Mouse (Mus musculus) kidney, embryonic 16.5 days (tissue): ENCODE data around the gene Dscaml1. TPM values are rescaled to one million over a fixed set of nuclear protein-coding genes. Genes with fewer than 3 reads are reported as not detected.

ENCODE experiments used
- ATAC-seq: fragments of 200-750 bp; cut with Nextera tagmentation; 2 replicates; pipeline ENCODE4 v1.8.0; 2017; ENCODE audit warnings: moderate TSS enrichment; ENCODE audit not compliant: low FRiP score, low TSS enrichment
- H3K27ac ChIP-seq: fragments of 300-500 bp; sonication (generic); 2 replicates; pipeline ENCODE4 v1.5.1; 2014; ENCODE audit warnings: low read length
- H3K27me3 ChIP-seq: fragments of 300-500 bp; sonication (generic); 2 replicates; pipeline ENCODE4 v1.6.1; 2014; ENCODE audit warnings: low read length, control low read depth, mixed read lengths; ENCODE audit not compliant: insufficient read depth
- H3K36me3 ChIP-seq: fragments of 300-500 bp; sonication (generic); 2 replicates; pipeline ENCODE4 v1.6.1; 2014; ENCODE audit warnings: low read length, control low read depth, mixed read lengths; ENCODE audit not compliant: insufficient read depth
- H3K4me1 ChIP-seq: fragments of 300-500 bp; sonication (generic); 2 replicates; pipeline ENCODE4 v1.6.1; 2014; ENCODE audit warnings: low read length, control low read depth, mixed read lengths; ENCODE audit not compliant: insufficient read depth
- H3K4me2 ChIP-seq: fragments of 300-500 bp; sonication (generic); replicated peaks from 2 replicates; pipeline ENCODE4 v1.6.1; 2014; ENCODE audit warnings: low read depth, low read length
- H3K4me3 ChIP-seq: fragments of 300-500 bp; sonication (generic); 2 replicates; pipeline ENCODE4 v1.5.1; 2014; ENCODE audit warnings: mild to moderate bottlenecking, low read length
- H3K9ac ChIP-seq: fragments of 300-500 bp; sonication (generic); replicated peaks from 2 replicates; pipeline ENCODE4 v1.6.1; 2014; ENCODE audit warnings: low read length
- H3K9me3 ChIP-seq: fragments of 300-500 bp; sonication (generic); 2 replicates; pipeline ENCODE4 v1.6.1; 2016; ENCODE audit warnings: low read length, control low read depth
- WGBS: fragments of 180-500 bp; shearing (Covaris S2); extraction: QIAGEN DNeasy Blood & Tissue Kit; methylation state at CpG from one replicate; pipeline ENCODE4 v1.1.7; 2014; 5-methylcytosine and 5-hydroxymethylcytosine counted together
- polyA plus RNA-seq: library from polyadenylated mRNA; unstranded; fragments of >200 nt; fragmentation: Nextera tagmentation; extraction: Ambion mirVana; gene quantifications from 2 replicates; pipeline ENCODE4 v1.2.1, GENCODE M21; 2015

Gene Dscaml1
- polyA plus RNA-seq, 1 experiment from 2014 or later: 0.37 TPM

DNA sequence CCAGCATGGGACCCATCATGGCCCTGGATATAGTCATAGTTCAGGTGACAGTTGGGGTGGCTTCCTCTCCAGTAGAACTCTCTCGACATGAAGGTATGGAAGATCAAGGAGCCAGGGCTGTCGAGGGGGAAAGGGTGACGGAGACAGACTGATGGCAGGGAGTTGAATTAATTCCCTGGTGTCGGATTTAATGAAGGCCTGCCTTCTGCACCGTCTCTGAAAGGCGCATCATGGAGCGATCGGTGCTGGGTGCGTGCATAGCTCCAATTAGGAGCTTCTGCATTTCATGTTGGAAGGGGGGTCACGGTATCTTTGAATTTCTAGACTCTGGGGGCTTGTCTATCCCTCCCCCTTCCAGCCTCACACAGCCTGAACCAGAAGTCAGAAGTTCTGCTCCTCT is 41.8 kb downstream of the Dscaml1 start:
- 68% methylated on average over 10 of the region's 10 CpGs for WGBS

DNA sequence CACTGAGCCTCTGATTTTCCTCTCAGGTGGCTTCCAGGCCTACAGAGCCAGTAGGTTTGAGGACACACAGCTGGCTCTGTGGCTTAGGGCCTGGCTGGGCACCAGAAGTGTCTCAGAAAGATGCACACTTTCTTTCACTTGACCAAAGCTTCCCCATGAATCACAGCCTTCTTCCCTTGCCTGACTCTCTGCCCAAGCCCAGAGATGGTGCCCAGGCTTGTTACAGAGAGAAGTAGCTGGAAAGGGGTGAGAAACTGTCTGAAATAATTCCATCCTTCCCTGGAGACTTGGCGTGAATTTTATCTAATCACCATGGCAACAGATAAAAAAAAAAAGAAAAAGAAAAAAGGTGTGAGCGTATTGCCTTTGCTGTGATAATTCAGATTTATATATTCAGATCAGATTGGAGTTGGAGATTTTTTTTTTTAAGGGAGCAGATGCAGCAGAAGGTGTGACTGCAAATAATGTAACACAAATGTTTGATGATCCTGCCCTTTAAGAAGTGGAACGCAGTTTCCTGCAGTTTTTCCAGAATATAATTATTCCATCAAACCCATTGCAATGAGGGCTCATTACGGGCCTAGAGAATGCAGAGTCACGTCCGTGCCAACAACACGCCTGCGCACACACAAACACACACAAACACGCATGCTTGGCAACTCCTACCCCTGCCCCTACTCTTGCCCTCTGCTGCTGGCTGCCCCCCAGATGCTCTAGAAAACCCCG is 44.5 kb downstream of the Dscaml1 start:
- no peak overlapping the region for H3K4me3 ChIP-seq
- H3K9me3 ChIP-seq: no peaks in the 10 kb centered on the region
- no peak for ATAC-seq
- H3K27me3 ChIP-seq: no peaks in the 10 kb centered on the region
- H3K36me3 ChIP-seq: no peaks in the 10 kb centered on the region
- no peak overlapping the region for H3K9ac ChIP-seq
- H3K27ac ChIP-seq: no peak overlapping the region
- no peaks in the 10 kb centered on the region for H3K4me1 ChIP-seq
- H3K4me2 ChIP-seq: no peak overlapping the region
- 80% methylated on average over 10 of the region's 10 CpGs for WGBS

More for the DNA sequence above, 41.8 kb downstream of the Dscaml1 start:
- no peak overlapping the region for H3K4me3 ChIP-seq
- H3K9ac ChIP-seq: no peak overlapping the region
- no peaks in the 10 kb centered on the region for H3K36me3 ChIP-seq
- no peaks in the 10 kb centered on the region for H3K9me3 ChIP-seq
- peaks cover 9% of the 10 kb centered on the region for H3K4me1 ChIP-seq
- no peak for ATAC-seq
- H3K27ac ChIP-seq: no peak overlapping the region
- no peak overlapping the region for H3K4me2 ChIP-seq
- no peaks in the 10 kb centered on the region for H3K27me3 ChIP-seq

DNA sequence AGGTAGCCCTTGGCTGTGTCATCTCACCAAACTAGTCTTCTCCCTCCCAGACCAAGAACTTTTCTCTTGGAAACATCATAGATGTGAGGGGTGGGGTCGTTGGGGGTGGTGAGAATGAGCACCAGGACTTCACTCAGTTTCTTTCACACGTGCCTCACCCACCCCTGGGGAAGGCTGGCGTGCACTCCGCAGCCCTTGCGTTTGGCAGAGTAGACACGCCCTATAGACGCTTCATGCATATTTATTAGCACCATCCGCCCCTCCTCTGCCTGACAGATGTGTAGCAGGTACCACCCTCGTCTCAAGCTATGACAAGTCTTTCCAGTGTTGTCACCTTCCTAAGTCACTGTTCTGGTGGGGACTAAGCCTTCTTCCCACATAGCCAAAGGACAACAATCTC is 45.3 kb downstream of the Dscaml1 start:
- Histone ChIP-seq H3K27me3 (no peaks in the 10 kb centered on the region), H3K4me1 (no peaks in the 10 kb centered on the region)

DNA sequence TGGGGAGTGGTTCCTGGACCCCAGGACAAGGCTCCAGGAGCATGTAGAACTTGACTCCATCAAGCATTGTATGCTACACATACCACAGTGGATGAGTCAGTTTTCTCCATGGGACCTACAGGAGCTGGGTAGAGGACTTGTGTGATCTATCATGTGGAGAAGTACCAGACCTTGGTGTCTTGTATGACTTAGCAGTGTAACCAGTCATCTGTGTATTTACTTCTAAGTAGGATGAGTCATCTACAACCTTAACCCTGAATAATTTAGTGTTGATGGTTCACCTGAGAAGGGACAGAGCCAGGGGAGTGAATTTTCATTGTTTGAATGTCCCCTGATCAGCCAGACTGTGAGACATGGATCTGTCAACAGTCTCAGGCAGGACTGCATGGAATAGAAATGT is 48.4 kb downstream of the Dscaml1 start:
- H3K4me2 ChIP-seq: no peak overlapping the region

More for the DNA sequence above, 45.3 kb downstream of the Dscaml1 start:
- ATAC-seq: no peak
- Histone ChIP-seq H3K4me3 (no peak overlapping the region), H3K36me3 (no peaks in the 10 kb centered on the region), H3K9me3 (no peaks in the 10 kb centered on the region), H3K27ac (no peak overlapping the region), H3K4me2 (no peak overlapping the region), H3K9ac (no peak overlapping the region)
- WGBS: 30% methylated on average over 9 of the region's 9 CpGs

DNA sequence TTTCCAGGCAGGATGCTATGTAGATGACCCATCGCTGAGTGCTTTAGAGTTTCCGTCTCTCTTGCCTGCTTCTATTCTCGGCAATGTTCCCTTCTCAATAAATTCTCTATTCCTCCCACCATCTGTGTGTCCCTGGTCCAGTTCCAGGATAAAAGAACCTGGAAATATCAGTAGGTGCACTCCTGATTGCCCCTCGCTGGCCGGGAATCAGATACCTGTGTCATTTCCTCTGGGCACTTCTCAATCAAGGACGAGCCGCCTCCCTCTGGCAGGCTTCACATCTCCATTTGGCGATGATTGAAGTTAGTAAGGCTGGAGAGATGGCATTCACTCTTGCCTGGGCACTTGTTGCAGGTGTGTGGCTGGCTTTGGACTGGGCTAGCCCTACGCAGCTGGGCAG is 54.5 kb downstream of the Dscaml1 start:
- Histone ChIP-seq H3K27ac (no peak overlapping the region), H3K36me3 (no peaks in the 10 kb centered on the region), H3K9ac (no peak overlapping the region), H3K4me3 (no peak overlapping the region), H3K4me2 (no peak overlapping the region), H3K27me3 (no peaks in the 10 kb centered on the region), H3K9me3 (no peaks in the 10 kb centered on the region), H3K4me1 (no peaks in the 10 kb centered on the region)
- WGBS: 85% methylated on average over 9 of the region's 9 CpGs
- no peak for ATAC-seq

More for the DNA sequence above, 48.4 kb downstream of the Dscaml1 start:
- Histone ChIP-seq H3K9ac (no peak overlapping the region), H3K4me1 (no peaks in the 10 kb centered on the region), H3K27ac (no peak overlapping the region), H3K27me3 (no peaks in the 10 kb centered on the region), H3K9me3 (no peaks in the 10 kb centered on the region), H3K4me3 (no peak overlapping the region), H3K36me3 (no peaks in the 10 kb centered on the region)
- no peak for ATAC-seq

DNA sequence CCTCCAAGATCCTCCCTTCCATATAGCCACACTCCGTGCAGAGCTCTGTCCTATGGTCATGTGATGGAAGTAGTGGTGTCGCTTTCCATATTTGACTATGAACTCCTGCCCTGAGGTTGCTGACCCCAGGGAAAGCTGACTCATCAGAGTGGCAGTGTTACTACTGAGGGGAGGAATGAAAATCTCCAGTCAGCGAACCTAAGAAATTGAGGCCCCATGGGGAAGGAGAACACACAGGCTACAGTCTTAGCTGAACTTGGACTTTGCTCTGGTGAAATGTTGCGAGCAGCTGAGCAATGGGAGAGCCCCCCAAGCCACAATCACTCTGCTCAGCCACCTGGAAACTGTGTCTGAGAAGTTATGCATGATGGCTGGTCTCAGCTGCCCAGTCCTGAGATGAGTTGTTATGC is 60.2 kb downstream of the Dscaml1 start:
- no peak overlapping the region for H3K9ac ChIP-seq
- no peak for ATAC-seq
- WGBS: 54% methylated on average over 4 of the region's 4 CpGs
- H3K27me3 ChIP-seq: no peaks in the 10 kb centered on the region
- H3K9me3 ChIP-seq: no peaks in the 10 kb centered on the region
- no peak overlapping the region for H3K4me2 ChIP-seq
- no peak overlapping the region for H3K27ac ChIP-seq
- H3K36me3 ChIP-seq: no peaks in the 10 kb centered on the region
- H3K4me1 ChIP-seq: no peaks in the 10 kb centered on the region
- no peak overlapping the region for H3K4me3 ChIP-seq

DNA sequence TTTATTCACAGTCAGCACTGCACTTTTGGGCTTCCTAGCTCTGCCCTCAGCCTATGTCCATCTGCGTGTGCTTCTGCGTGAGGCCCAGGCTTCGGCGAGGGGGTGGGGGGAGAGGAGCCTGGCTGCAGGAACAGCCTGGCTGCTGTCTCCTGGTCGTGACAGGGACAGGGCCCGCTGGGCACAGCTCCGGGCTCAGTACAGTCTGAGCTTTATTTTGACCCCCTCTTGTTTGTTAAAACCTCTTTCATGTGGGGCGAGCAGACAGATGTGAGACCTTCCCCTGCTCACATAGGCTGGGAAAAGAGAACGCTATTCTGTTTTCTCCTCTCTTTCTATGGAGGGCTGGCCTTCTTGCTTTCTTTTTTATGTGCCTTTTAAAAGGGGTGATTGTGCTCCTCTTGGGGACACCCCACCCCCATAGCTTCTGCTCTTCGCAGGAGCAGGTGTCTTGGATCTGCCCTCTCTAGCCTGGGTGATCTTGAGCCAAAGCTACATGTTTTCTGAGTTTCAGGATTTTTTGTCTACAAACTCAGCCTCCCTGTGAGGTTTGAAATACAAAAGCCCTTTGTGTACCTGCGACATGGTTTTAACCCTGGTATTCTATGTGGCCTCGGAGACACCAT is 60.9 kb downstream of the Dscaml1 start:
- Histone ChIP-seq H3K27ac (no peak overlapping the region), H3K36me3 (no peaks in the 10 kb centered on the region), H3K9me3 (no peaks in the 10 kb centered on the region), H3K4me3 (no peak overlapping the region), H3K4me2 (no peak overlapping the region), H3K4me1 (no peaks in the 10 kb centered on the region), H3K27me3 (no peaks in the 10 kb centered on the region), H3K9ac (no peak overlapping the region)
- 73% methylated on average over 12 of the region's 12 CpGs for WGBS
- ATAC-seq: no peak

DNA sequence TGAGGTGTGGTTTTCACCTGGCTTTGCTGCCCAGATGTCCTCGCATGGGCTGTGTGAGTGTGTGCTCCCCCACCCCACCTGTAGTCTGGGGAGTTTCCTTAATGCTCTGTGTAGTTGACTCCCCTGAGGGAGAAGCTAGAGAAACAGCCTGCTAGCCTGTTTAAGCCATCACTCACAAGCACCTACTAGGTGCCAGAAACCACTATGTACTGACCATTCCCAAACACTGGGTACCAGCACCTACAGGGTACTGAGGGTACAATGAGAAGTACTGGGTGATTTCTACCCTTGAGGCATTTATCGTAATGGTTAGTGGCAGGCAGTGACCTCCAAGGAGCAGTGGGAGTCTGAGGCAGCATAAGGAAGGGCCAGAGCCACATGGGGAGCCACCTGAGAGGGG is 64.5 kb downstream of the Dscaml1 start:
- ATAC-seq: no peak
- Histone ChIP-seq H3K36me3 (no peaks in the 10 kb centered on the region), H3K27me3 (no peaks in the 10 kb centered on the region), H3K9ac (no peak overlapping the region), H3K4me3 (no peak overlapping the region), H3K27ac (no peak overlapping the region), H3K4me1 (no peaks in the 10 kb centered on the region), H3K4me2 (no peak overlapping the region), H3K9me3 (no peaks in the 10 kb centered on the region)
- 85% methylated on average over 2 of the region's 2 CpGs for WGBS

DNA sequence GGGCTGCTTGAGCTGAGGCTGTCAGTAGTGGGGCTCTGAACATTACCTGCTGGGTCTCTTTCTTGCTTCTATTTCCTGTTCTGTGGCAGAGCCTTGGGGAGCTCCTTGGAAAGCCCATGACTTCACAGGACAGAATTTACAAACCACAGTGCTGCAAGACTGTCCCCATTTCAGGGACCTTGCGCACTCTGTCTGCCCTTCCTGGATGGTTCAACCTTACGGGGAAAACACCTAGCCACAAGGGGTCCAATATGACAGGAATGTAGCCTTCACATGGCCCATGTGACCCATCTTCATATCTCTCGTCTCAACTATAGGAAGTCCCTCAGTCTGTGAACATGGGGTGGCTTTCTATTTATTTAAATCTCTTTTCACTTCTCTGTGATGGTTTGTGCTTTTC is 68.5 kb downstream of the Dscaml1 start:
- ATAC-seq: no peak
- H3K4me3 ChIP-seq: no peak overlapping the region
- H3K9me3 ChIP-seq: no peaks in the 10 kb centered on the region
- peaks cover 11% of the 10 kb centered on the region for H3K4me1 ChIP-seq
- no peaks in the 10 kb centered on the region for H3K36me3 ChIP-seq
- no peak overlapping the region for H3K27ac ChIP-seq
- H3K4me2 ChIP-seq: no peak overlapping the region
- H3K27me3 ChIP-seq: no peaks in the 10 kb centered on the region
- no peak overlapping the region for H3K9ac ChIP-seq
- WGBS: 89% methylated on average over 3 of the region's 3 CpGs

DNA sequence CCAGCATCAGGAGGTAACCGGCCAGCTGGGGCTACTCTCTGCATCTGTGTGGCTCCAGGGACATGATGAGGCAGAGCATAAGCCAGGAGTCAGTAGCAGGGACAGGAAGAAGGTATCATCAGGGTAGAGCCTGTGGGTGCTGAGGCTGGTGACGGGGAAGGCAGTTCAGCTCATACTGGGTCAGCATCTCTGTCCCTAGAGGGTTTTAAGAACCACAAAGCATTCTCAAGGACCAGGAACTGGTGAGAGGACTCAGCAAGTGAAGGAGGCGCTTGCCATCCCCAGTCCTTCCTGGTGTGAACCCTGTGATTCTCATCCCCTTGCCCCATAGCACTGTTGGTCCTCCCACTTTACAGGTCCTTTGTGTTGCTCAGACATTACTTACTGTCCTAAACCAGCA is 69.9 kb downstream of the Dscaml1 start:
- H3K27me3 ChIP-seq: no peaks in the 10 kb centered on the region
- 90% methylated on average over 3 of the region's 3 CpGs for WGBS
- no peaks in the 10 kb centered on the region for H3K36me3 ChIP-seq
- H3K4me1 ChIP-seq: peaks cover 11% of the 10 kb centered on the region
- H3K9ac ChIP-seq: no peak overlapping the region
- no peak overlapping the region for H3K27ac ChIP-seq
- no peak overlapping the region for H3K4me2 ChIP-seq
- H3K9me3 ChIP-seq: no peaks in the 10 kb centered on the region
- no peak for ATAC-seq
- no peak overlapping the region for H3K4me3 ChIP-seq
